Mouse (Mus musculus): ENCODE results near the gene Madcam1. TPM values are rescaled to one million over a fixed set of nuclear protein-coding genes. Genes with fewer than 3 reads are reported as not detected.

Madcam1 gene
- 2.3 and 3.5 TPM in 2 replicates for polyA plus RNA-seq (2012; rRNA removed)

GRCm38 (mm10) chr10:79664131-79664665 lies at the start of gene Madcam1:
TSS of gene Madcam1 (plus strand) at chr10:79664559.

GRCm38 (mm10) chr10:79637128-79638110 lies 26.9 kb upstream of the Madcam1 start, which contains the start of gene Shc2:
TSS of gene Shc2 (minus strand) at chr10:79637918.

GRCm38 (mm10) chr10:79645711-79646110 lies 18.6 kb upstream of the Madcam1 start, which contains the start of gene Odf3l2:
TSS of gene Odf3l2 (minus strand) at chr10:79645738.

DNA sequence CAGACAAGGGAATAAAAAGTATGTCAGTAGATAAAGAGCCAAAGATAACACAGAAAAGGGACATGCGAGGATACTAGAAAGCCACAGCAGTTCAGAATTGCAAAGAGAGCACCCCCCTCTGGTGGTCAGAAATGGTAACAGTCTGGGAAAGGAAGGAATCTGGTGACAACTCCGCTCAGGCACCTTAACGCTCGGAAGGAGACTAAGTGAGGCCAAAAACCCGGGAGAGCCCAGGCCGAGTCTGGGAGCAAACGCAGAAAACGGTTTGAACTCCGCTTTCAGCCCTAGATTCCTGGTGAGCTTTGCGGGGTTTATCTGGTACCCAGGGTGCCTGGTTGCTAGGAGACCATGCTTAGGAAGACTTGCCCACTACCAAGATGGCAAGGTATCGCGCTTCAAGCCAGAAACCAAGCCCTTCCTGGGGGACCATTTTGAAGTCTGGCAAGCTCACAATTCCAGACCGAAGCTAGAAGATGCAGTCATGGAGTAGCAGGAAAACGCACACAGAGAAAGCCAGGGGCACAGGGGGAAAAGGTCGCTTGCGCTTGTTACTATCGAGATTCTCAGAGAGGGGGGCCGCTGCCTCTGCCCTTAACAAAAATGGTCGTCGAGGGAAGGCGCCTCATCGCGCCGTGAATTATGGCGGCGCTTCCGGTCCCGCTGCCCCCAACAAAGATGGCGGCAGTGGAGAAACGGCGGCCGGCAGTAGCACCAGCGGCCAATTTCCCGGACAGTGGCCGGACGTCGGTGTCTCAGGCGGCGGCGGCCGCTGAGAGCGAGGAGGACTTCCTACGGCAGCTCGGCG lies 4.6 kb downstream of the Madcam1 start, which contains the start of gene Tpgs1:
Tpgs1 (plus strand) TSS at position 599 of the 805 bp plus-strand sequence.

DNA sequence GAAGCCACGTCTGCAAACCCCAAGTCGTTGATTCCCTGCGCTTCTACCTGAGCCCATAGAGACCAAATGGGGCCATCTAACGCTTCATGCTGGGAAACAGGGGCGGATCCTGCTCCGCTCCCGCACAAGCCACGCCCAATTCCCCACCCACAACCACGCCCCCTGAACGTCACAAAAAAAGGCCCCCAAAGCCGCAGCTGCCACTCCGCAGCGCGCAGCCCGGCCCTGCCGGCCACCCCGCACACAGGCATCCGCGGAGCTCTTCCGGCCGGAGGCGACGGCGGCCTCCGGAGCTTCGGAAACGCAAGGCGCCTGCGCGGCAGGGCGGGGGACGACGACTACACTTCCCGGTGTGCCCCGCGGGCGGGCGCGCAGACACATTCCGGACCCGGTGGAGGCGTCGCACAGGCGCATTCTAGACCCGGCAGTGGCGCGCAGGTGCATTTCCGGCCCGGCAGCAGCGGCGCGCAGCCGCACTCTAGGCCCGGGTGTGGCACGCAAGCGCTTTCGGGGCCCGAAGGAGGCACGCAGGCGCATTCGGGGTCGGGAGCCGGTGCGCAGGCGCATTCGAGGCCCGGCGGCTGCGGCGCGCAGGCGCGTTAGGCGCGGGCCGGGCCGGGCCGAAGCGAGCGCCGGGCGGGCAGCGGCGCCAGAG lies 17.4 kb downstream of the Madcam1 start, which contains the start of gene Cdc34:
Cdc34 (plus strand) TSS at position 605 of the 655 bp plus-strand sequence.

GRCm38 (mm10) chr10:79688720-79689119 lies 24.4 kb downstream of the Madcam1 start, which contains the start of gene Gzmm:
TSS of gene Gzmm (plus strand) at chr10:79689020.

GRCm38 (mm10) chr10:79704065-79704969 lies 40.0 kb downstream of the Madcam1 start, which contains the start of gene Bsg:
TSS of gene Bsg (plus strand) at chr10:79704491.

DNA sequence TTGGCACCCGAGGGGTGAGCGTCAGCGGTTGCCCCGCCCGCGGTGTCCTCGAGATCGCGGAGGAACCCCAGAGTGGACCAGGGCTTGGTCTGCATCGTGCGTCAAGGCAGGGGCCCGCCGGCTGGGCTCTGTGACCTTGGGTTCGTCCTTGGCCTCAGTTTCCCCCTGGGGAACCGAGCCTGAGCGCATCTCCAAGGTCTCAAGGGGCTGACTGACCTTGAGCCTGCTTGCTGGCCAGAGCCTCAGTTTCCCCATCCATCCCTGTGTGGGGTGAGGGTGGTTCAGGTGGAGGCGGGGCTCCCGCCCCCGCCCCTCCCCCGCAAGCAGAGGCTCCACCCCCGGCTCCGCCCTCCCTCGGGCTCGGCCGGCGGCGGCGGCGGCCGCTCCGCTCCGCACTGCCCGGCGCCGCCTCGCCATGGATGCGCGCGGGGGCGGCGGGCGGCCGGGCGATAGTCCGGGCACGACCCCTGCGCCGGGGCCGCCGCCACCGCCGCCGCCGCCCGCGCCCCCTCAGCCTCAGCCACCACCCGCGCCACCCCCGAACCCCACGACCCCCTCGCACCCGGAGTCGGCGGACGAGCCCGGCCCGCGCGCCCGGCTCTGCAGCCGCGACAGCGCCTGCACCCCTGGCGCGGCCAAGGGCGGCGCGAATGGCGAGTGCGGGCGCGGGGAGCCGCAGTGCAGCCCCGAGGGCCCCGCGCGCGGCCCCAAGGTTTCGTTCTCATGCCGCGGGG lies 52.1 kb downstream of the Madcam1 start, which contains the start of gene Hcn2:
Hcn2 (plus strand) TSS at position 381 of the 734 bp plus-strand sequence.

Other genes starting within 250 kb of the Madcam1 start
- gene Vmn2r83, start 195.8 kb upstream of the Madcam1 start, polyA plus RNA-seq (2012; rRNA removed), result not detected in 2 replicates
- gene Plpp2, start 130.8 kb upstream of the Madcam1 start, polyA plus RNA-seq (2012; rRNA removed), result 78.7 and 106 TPM in 2 replicates
- gene Mier2, start 109.4 kb upstream of the Madcam1 start, polyA plus RNA-seq (2012; rRNA removed), result 60.5 and 88.5 TPM in 2 replicates
- not detected in 2 replicates for gene Theg, start 77.2 kb upstream of the Madcam1 start, polyA plus RNA-seq (2012; rRNA removed)
- gene C2cd4c, start 50.5 kb upstream of the Madcam1 start, polyA plus RNA-seq (2012; rRNA removed), result 0.13 and 0.18 TPM in 2 replicates
- gene Shc2, start 26.6 kb upstream of the Madcam1 start, polyA plus RNA-seq (2012; rRNA removed), result 1.6 TPM in 2 replicates
- gene Odf3l2, start 18.8 kb upstream of the Madcam1 start, polyA plus RNA-seq (2012; rRNA removed), result not detected in 2 replicates
- gene Tpgs1, start 4.8 kb downstream of the Madcam1 start, polyA plus RNA-seq (2012; rRNA removed), result 46.3 and 70.6 TPM in 2 replicates
- 128 and 187 TPM in 2 replicates for gene Cdc34, start 17.6 kb downstream of the Madcam1 start, polyA plus RNA-seq (2012; rRNA removed)
- 0.40 and 0.49 TPM in 2 replicates for gene Gzmm, start 24.5 kb downstream of the Madcam1 start, polyA plus RNA-seq (2012; rRNA removed)
- 297 and 403 TPM in 2 replicates for gene Bsg, start 39.9 kb downstream of the Madcam1 start, polyA plus RNA-seq (2012; rRNA removed)
- 4.5 and 13.1 TPM in 2 replicates for gene Hcn2, start 52.1 kb downstream of the Madcam1 start, polyA plus RNA-seq (2012; rRNA removed)
- gene Polrmt, start 82.0 kb downstream of the Madcam1 start, polyA plus RNA-seq (2012; rRNA removed), result 31.4 and 34.4 TPM in 2 replicates
- 1.4 and 3.3 TPM in 2 replicates for gene Fgf22, start 90.5 kb downstream of the Madcam1 start, polyA plus RNA-seq (2012; rRNA removed)
- gene Rnf126, start 102.4 kb downstream of the Madcam1 start, polyA plus RNA-seq (2012; rRNA removed), result 95.5 and 175 TPM in 2 replicates
- gene Fstl3, start 112.7 kb downstream of the Madcam1 start, polyA plus RNA-seq (2012; rRNA removed), result 20.3 and 35.5 TPM in 2 replicates
- 0.06 TPM in 1 of 2 replicates, not detected in the other for gene Prss57, start 126.4 kb downstream of the Madcam1 start, polyA plus RNA-seq (2012; rRNA removed)
- gene Palm, start 129.0 kb downstream of the Madcam1 start, polyA plus RNA-seq (2012; rRNA removed), result 22.1 and 34.0 TPM in 2 replicates
- 27.0 and 27.4 TPM in 2 replicates for gene Misp, start 156.4 kb downstream of the Madcam1 start, polyA plus RNA-seq (2012; rRNA removed)
- gene Ptbp1, start 189.9 kb downstream of the Madcam1 start, polyA plus RNA-seq (2012; rRNA removed), result 94.3 and 115 TPM in 2 replicates
- gene Prtn3, start 209.9 kb downstream of the Madcam1 start, polyA plus RNA-seq (2012; rRNA removed), result 0.53 and 0.74 TPM in 2 replicates
- gene Plppr3, start 210.1 kb downstream of the Madcam1 start, polyA plus RNA-seq (2012; rRNA removed), result 1.6 and 2.0 TPM in 2 replicates
- gene Elane, start 221.7 kb downstream of the Madcam1 start, polyA plus RNA-seq (2012; rRNA removed), result 0.06 TPM in 1 of 2 replicates, not detected in the other
- 72.2 and 178 TPM in 2 replicates for gene Cfd, start 226.3 kb downstream of the Madcam1 start, polyA plus RNA-seq (2012; rRNA removed)
- 32.6 and 42.6 TPM in 2 replicates for gene Med16, start 244.4 kb downstream of the Madcam1 start, polyA plus RNA-seq (2012; rRNA removed)
- not detected in 2 replicates for gene Gm26602, start 246.3 kb downstream of the Madcam1 start, polyA plus RNA-seq (2012; rRNA removed)

Data from stomach, adult 2 months (tissue).